17 mouse cellular contexts compared by ENCODE assay signal in genomic region chr4:151074817-151075216, GRCm38 (mm10). TPM values are rescaled to one million over a fixed set of nuclear protein-coding genes. Genes with fewer than 3 reads are reported as not detected.
ATAC-seq and TF ChIP-seq lines count a peak whose summit lies in the region.
"Had no signal": no experiment of that assay in that cellular context is flagged by ENCODE, and none has a peak within 500 bp of the region (broad histone marks: within the 10 kb centered on the region; RNA-seq: fewer than 3 reads in every experiment).

No protein-coding gene starts in this region.

- H3K9ac ChIP-seq in forebrain, embryonic 15.5 days (replicated peaks), result no peak overlapping the region
- H3K9ac ChIP-seq in forebrain, embryonic 16.5 days (replicated peaks; ENCODE audit: low read depth, low read length), result no peak overlapping the region
- H3K9ac ChIP-seq in intestine, embryonic 16.5 days (ENCODE audit: low read depth, low read length), result no peak overlapping the region
- no peak overlapping the region for H3K9ac ChIP-seq in intestine, embryonic 15.5 days
- H3K9ac ChIP-seq in intestine, postnatal 0 days (ENCODE audit: low read depth, low read length), result no peak overlapping the region
- H3K9ac ChIP-seq: embryonic facial prominence, embryonic 13.5 days; embryonic facial prominence, embryonic 15.5 days; forebrain, embryonic 12.5 days had no signal

- no peaks in the 10 kb centered on the region for H3K4me1 ChIP-seq in forebrain, embryonic 15.5 days
- no peaks in the 10 kb centered on the region for H3K4me1 ChIP-seq in forebrain, embryonic 16.5 days (replicated peaks; ENCODE audit: control insufficient read depth, insufficient read depth, low read length)
- no peaks in the 10 kb centered on the region for H3K4me1 ChIP-seq in intestine, embryonic 16.5 days (ENCODE audit: control insufficient read depth, insufficient read depth, low read length)
- no peaks in the 10 kb centered on the region for H3K4me1 ChIP-seq in intestine, embryonic 15.5 days (replicated peaks)
- 0 out of 2 replicates have a peak, but pooled peaks cover 3% of the 10 kb centered on the region for H3K4me1 ChIP-seq in intestine, postnatal 0 days (replicated peaks; ENCODE audit: control insufficient read depth, insufficient read depth, low read length)
- H3K4me1 ChIP-seq: embryonic facial prominence, embryonic 13.5 days; embryonic facial prominence, embryonic 15.5 days; forebrain, embryonic 10.5 days; forebrain, embryonic 12.5 days had no signal

- ATAC-seq in forebrain, embryonic 15.5 days (replicated peaks), result 0 out of 2 replicates have a peak, but pooled peaks have one; percentile 16
- no peak for ATAC-seq in forebrain, embryonic 16.5 days
- 0 out of 2 replicates have a peak, but pooled peaks have one; percentile 50 for ATAC-seq in intestine, embryonic 16.5 days
- no peak for ATAC-seq in intestine, embryonic 15.5 days
- peak; percentile 50; the same call in 1 of the 2 replicates for ATAC-seq in intestine, postnatal 0 days
- ATAC-seq: CD4-positive, CD25-positive, alpha-beta regulatory T cell, adult 4 months; forebrain, embryonic 14.5 days; Patski had no signal

- no peak overlapping the region for H3K4me3 ChIP-seq in forebrain, embryonic 15.5 days
- H3K4me3 ChIP-seq in forebrain, embryonic 16.5 days (replicated peaks; ENCODE audit: low read length), result no peak overlapping the region
- no peak overlapping the region for H3K4me3 ChIP-seq in intestine, embryonic 16.5 days (ENCODE audit: low read length)
- no peak overlapping the region for H3K4me3 ChIP-seq in intestine, embryonic 15.5 days (replicated peaks)
- H3K4me3 ChIP-seq in intestine, postnatal 0 days (ENCODE audit: low read depth, low read length), result no peak overlapping the region
- H3K4me3 ChIP-seq: embryonic facial prominence, embryonic 13.5 days; embryonic facial prominence, embryonic 15.5 days; erythroblast, embryonic 14.5 days; forebrain, embryonic 10.5 days; forebrain, embryonic 12.5 days had no signal

- no peak overlapping the region for H3K27ac ChIP-seq in forebrain, embryonic 15.5 days (replicated peaks)
- no peak overlapping the region for H3K27ac ChIP-seq in forebrain, embryonic 16.5 days (ENCODE audit: low read length)
- no peak overlapping the region for H3K27ac ChIP-seq in intestine, embryonic 16.5 days (ENCODE audit: low read length)
- H3K27ac ChIP-seq in intestine, embryonic 15.5 days, result no peak overlapping the region
- H3K27ac ChIP-seq in intestine, postnatal 0 days (ENCODE audit: low read depth, low read length), result no peak overlapping the region
- H3K27ac ChIP-seq: embryonic facial prominence, embryonic 13.5 days; embryonic facial prominence, embryonic 15.5 days; forebrain, embryonic 10.5 days; forebrain, embryonic 12.5 days had no signal

- no peak overlapping the region for H3K4me2 ChIP-seq in forebrain, embryonic 15.5 days (replicated peaks)
- H3K4me2 ChIP-seq in forebrain, embryonic 16.5 days (ENCODE audit: low read length), result no peak overlapping the region
- H3K4me2 ChIP-seq in intestine, embryonic 16.5 days (ENCODE audit: low read depth, low read length), result no peak overlapping the region
- H3K4me2 ChIP-seq in intestine, embryonic 15.5 days (replicated peaks), result no peak overlapping the region
- H3K4me2 ChIP-seq in intestine, postnatal 0 days (replicated peaks; ENCODE audit: low read depth), result no peak overlapping the region
- H3K4me2 ChIP-seq: embryonic facial prominence, embryonic 13.5 days; embryonic facial prominence, embryonic 15.5 days; forebrain, embryonic 12.5 days had no signal

- no peaks in the 10 kb centered on the region for H3K27me3 ChIP-seq in forebrain, embryonic 15.5 days
- H3K27me3 ChIP-seq in forebrain, embryonic 16.5 days (replicated peaks; ENCODE audit: control insufficient read depth, insufficient read depth, low read length), result no peaks in the 10 kb centered on the region
- H3K27me3 ChIP-seq in intestine, embryonic 16.5 days (replicated peaks; ENCODE audit: control insufficient read depth, insufficient read depth, low read length), result no peaks in the 10 kb centered on the region
- H3K27me3 ChIP-seq in intestine, embryonic 15.5 days (replicated peaks), result no peaks in the 10 kb centered on the region
- no peaks in the 10 kb centered on the region for H3K27me3 ChIP-seq in intestine, postnatal 0 days (replicated peaks; ENCODE audit: control insufficient read depth, insufficient read depth, low read length)
- H3K27me3 ChIP-seq: embryonic facial prominence, embryonic 13.5 days; embryonic facial prominence, embryonic 15.5 days; forebrain, embryonic 12.5 days had no signal

- WGBS in forebrain, embryonic 15.5 days, result 93% methylated on average over 15 of the region's 15 CpGs
- 95% methylated on average over 15 of the region's 15 CpGs for WGBS in forebrain, embryonic 16.5 days
- WGBS in intestine, embryonic 16.5 days, result 85% methylated on average over 15 of the region's 15 CpGs
- WGBS in intestine, embryonic 15.5 days, result 90% methylated on average over 15 of the region's 15 CpGs
- 79% methylated on average over 15 of the region's 15 CpGs for WGBS in intestine, postnatal 0 days

- no peaks in the 10 kb centered on the region for H3K9me3 ChIP-seq in forebrain, embryonic 15.5 days
- H3K9me3 ChIP-seq in forebrain, embryonic 16.5 days (ENCODE audit: control insufficient read depth, low read length), result no peaks in the 10 kb centered on the region
- H3K9me3 ChIP-seq in intestine, embryonic 16.5 days (ENCODE audit: control insufficient read depth, low read length), result no peaks in the 10 kb centered on the region
- H3K9me3 ChIP-seq in intestine, embryonic 15.5 days, result no peaks in the 10 kb centered on the region
- no peaks in the 10 kb centered on the region for H3K9me3 ChIP-seq in intestine, postnatal 0 days (ENCODE audit: control insufficient read depth)
- H3K9me3 ChIP-seq: embryonic facial prominence, embryonic 13.5 days; embryonic facial prominence, embryonic 15.5 days; forebrain, embryonic 10.5 days; forebrain, embryonic 12.5 days had no signal

- H3K36me3 ChIP-seq in forebrain, embryonic 15.5 days, result peaks cover 98% of the 10 kb centered on the region
- peaks cover 48% of the 10 kb centered on the region for H3K36me3 ChIP-seq in forebrain, embryonic 16.5 days (ENCODE audit: control insufficient read depth, insufficient read depth)
- no peaks in the 10 kb centered on the region for H3K36me3 ChIP-seq in intestine, embryonic 16.5 days (ENCODE audit: control insufficient read depth, insufficient read depth, low read length)
- no peaks in the 10 kb centered on the region for H3K36me3 ChIP-seq in intestine, embryonic 15.5 days
- H3K36me3 ChIP-seq in intestine, postnatal 0 days (ENCODE audit: control insufficient read depth, insufficient read depth), result no peaks in the 10 kb centered on the region
- H3K36me3 ChIP-seq: G1E had no signal

- no peak for TF ChIP-seq CTCF in intestine, postnatal 0 days (IDR thresholded peaks at IDR 0.05; ENCODE audit: low read depth)

RNA-seq across cellular contexts. Expression of gene Gm13090, which starts 14.6 kb away (rescaled TPM):
- 0.24 TPM in 1 of 2 replicates, not detected in the other for polyA plus RNA-seq in forebrain, embryonic 15.5 days (2015; fragmentation: Nextera tagmentation; extraction: Ambion mirVana)
- polyA plus RNA-seq in forebrain, embryonic 16.5 days (2015; fragmentation: Nextera tagmentation; extraction: Ambion mirVana), result 0.39 TPM in 1 of 2 replicates, not detected in the other
- polyA plus RNA-seq in intestine, embryonic 16.5 days (2015; fragmentation: Nextera tagmentation; extraction: Ambion mirVana), result not detected in 2 replicates
- polyA plus RNA-seq in intestine, embryonic 15.5 days (2015; fragmentation: Nextera tagmentation; extraction: Ambion mirVana), result not detected in 2 replicates
- polyA plus RNA-seq in intestine, postnatal 0 days (2015; fragmentation: Nextera tagmentation; extraction: Ambion mirVana), result not detected in 2 replicates
- polyA plus RNA-seq: adrenal gland, adult 2 months; brain, embryonic 14.5 days; CD4-positive, CD25-positive, alpha-beta regulatory T cell, adult 4 months; embryonic facial prominence, embryonic 11.5 days; embryonic facial prominence, embryonic 13.5 days; embryonic facial prominence, embryonic 15.5 days; erythroblast, embryonic 14.5 days; forebrain, embryonic 10.5 days; forebrain, embryonic 14.5 days; G1E; Patski had no signal

RNA-seq across cellular contexts. Expression of gene Vamp3, which starts 17.1 kb away (rescaled TPM):
- 69.3 and 69.4 TPM in 2 replicates for polyA plus RNA-seq in forebrain, embryonic 15.5 days (2015; fragmentation: Nextera tagmentation; extraction: Ambion mirVana)
- 62.7 and 72.2 TPM in 2 replicates for polyA plus RNA-seq in forebrain, embryonic 16.5 days (2015; fragmentation: Nextera tagmentation; extraction: Ambion mirVana)
- 122 TPM in 2 replicates for polyA plus RNA-seq in intestine, embryonic 16.5 days (2015; fragmentation: Nextera tagmentation; extraction: Ambion mirVana)
- 120 and 126 TPM in 2 replicates for polyA plus RNA-seq in intestine, embryonic 15.5 days (2015; fragmentation: Nextera tagmentation; extraction: Ambion mirVana)
- 104 and 109 TPM in 2 replicates for polyA plus RNA-seq in intestine, postnatal 0 days (2015; fragmentation: Nextera tagmentation; extraction: Ambion mirVana)

RNA-seq across cellular contexts. Expression of gene Per3, which starts 30.4 kb away (rescaled TPM):
- polyA plus RNA-seq in forebrain, embryonic 15.5 days (2015; fragmentation: Nextera tagmentation; extraction: Ambion mirVana), result 3.0 and 3.3 TPM in 2 replicates
- polyA plus RNA-seq in forebrain, embryonic 16.5 days (2015; fragmentation: Nextera tagmentation; extraction: Ambion mirVana), result 3.2 and 4.1 TPM in 2 replicates
- 3.1 and 3.7 TPM in 2 replicates for polyA plus RNA-seq in intestine, embryonic 16.5 days (2015; fragmentation: Nextera tagmentation; extraction: Ambion mirVana)
- 3.7 and 4.1 TPM in 2 replicates for polyA plus RNA-seq in intestine, embryonic 15.5 days (2015; fragmentation: Nextera tagmentation; extraction: Ambion mirVana)
- 2.1 and 3.5 TPM in 2 replicates for polyA plus RNA-seq in intestine, postnatal 0 days (2015; fragmentation: Nextera tagmentation; extraction: Ambion mirVana)

Comparison
In these comparisons a context has a peak if more than half of its experiments do, and no peak if none do; other contexts are left out.
1. ATAC-seq: peak in forebrain, embryonic 15.5 days (single experiment), intestine, embryonic 16.5 days (single experiment) and intestine, postnatal 0 days (single experiment); none in forebrain, embryonic 16.5 days (single experiment) and intestine, embryonic 15.5 days (single experiment).